Mouse (Mus musculus): ENCODE measurements around the gene Aff3. TPM values are rescaled to one million over a fixed set of nuclear protein-coding genes. Genes with fewer than 3 reads are reported as not detected.
A peak's percentile ranks its signal among the peaks of the same experiment; 100 is the strongest.

The Aff3 gene
- total RNA-seq, 2 experiments from 2014 or later: 3.7 to 4.6 TPM

DNA sequence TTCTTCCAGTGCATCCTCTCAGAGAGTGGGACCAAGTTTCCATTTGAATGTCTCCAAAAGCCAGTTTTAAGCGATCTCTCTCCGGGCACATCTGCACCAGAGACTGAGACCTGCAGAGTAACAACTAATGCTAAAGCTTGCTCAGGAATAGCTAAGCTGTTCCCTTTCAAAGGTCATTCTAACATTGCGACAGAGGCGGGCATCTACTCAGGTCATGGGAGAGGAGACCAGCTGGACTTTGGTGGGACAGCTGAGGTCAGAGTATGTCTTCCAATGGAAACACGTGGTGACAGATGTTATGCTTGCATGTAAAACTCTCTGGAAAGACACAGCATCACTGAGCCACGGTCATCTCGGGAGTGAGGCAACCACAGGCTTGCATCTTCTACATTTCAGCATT lies 488.7 kb downstream of the Aff3 start:
- no peak for DNase-seq

DNA sequence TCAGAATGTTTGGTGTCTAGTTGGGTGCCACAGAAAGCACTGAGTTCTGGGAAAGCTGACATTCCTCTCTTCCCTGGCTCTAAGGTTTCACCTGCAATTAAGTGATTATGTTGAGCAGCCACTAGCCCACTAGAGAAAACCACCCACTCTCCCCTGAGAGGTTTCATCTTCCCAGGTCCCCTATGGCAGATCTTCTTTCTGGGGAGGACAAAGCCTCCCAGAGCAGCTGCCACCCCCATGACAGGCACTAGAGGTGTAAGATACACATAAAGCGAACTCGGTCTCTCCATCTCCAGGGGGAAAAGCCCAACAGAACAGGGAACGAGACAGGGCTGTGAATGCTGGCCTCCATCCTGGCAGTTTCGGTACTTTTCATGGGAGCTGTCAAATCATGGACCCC lies 492.9 kb downstream of the Aff3 start:
- DNase-seq: no peak

DNA sequence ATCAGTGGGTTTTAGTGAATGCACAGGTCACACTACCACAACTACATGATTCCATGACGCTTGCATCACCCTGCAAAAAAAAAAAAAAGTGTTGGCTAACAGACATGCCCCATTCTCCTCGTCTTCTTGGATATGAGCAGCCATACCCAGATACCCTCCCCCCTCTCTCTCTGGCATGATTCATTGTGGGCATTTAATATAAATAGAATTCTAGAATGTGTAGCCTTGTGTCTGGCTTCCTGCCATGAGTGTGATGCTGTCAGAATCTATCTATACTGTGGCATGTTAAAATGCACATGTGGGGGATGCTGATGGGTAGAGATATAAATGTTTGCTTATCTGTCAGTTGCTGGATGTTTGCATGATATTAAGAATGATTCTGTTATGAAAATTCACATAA lies 499.1 kb downstream of the Aff3 start:
- no peak for DNase-seq

DNA sequence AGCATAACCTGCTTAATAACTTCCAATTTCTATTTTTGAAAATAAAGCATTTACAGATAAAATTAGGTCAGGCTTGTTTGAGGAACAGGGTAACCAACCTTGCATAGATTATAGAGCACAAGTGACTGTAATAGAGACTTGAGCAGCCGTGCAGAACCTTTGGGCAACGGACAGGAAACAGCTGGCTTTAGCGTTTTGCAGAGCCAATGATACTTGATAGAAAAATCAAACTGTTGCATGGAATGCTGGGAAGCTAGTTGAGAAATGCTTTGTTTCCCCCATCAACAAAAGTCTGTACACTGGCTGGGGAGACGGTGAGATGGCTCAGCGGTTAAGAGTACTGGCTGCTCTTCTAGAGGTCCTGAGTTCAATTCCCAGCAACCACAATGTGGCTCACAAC lies 514.7 kb downstream of the Aff3 start:
- no peak for DNase-seq

DNA sequence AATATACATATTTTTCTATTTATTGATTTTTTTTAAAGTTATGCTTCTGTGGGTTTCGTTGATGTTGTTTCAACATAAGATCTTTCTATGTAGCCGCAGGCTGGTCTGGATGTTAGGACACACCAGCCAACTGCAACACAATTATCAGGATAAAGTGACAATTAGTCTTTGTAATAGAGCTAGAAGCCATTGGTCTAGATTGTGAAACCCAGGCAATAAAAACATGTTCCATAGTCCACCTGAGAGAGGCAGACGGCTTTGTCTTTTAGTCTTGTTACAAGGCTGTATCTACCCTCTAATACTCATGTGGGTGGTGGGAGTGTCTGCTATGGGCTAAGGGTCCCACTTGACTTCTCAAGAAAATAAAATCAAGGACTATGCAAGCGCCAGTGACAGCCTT lies 518.7 kb downstream of the Aff3 start:
- no peak for DNase-seq

DNA sequence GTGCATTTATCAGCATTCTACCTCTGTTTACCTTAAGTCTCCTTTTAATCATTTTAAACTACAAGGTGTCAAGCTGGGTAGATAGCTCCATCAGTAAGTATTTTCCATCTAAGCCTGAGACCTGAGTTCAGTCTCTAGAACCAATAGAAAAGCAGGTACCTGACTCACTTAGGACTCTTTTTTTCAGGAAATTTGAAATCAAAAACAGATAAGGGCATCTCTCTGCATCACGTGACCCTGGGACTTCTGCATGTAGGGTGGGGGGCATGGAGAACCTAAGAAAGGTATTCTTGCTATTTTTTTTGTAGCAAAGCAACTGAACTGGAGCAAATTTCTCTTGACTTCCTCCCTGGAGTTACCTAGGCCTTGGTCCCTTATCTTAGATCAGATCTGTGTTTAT lies 523.4 kb downstream of the Aff3 start:
- DNase-seq: no peak

DNA sequence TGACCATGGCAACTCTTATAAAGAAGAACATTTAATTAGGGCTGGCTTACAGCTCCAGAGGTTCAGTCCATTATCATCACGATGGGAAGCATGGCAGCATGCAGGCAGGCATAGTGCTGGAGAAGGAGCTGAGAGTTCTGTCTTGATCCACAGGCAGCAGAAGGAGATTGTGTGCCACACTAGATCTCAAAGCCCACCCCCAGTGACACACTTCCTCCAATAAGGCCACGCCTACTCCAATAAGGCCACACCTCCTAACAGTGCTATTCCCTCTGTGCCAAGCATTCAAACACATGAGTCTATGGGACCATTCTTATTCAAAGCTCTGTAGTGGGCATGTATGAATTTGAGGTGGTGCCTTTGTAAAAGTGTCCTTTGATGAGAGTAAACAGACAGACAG lies 523.8 kb downstream of the Aff3 start:
- no peak for DNase-seq

DNA sequence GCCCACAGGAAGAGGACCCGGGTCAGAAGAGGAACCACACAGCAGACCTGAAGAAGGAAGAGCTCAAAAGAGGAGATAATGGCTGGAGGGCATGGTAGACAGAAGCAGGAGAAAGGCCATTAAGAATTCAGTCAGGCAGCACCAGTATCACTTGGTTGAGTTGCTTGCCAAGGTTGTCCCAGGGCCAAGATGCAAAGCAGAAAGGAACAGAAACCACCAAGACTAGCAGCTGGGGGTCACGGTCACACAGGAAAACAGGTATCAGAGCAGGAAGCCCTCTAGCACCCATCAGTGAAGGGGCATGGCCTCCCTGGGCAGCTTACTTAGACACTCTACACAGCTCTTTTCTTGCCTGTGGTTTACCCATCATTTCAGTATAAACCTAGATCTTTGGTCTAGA lies 525.4 kb downstream of the Aff3 start:
- DNase-seq: no peak

DNA sequence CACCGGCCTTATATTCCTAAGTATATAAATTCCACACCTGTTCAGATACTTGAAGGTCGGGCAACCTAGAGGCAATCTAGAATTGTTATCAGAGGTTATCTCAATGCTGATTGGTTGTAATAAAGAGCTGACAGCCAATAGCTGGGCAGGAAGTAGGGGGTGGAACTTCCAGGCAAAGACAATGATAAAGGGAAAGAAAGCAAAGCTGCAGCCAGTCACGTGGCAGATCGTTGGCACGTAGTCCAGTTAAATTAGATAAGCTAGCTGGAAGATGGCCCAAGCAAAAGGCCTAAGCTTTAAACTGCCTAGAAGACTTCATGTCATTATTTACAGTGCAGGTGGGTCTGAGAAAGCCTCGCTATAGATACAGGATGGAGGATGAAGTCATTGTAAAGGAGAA lies 531.8 kb downstream of the Aff3 start:
- DNase-seq: peak; percentile 9 to 12

DNA sequence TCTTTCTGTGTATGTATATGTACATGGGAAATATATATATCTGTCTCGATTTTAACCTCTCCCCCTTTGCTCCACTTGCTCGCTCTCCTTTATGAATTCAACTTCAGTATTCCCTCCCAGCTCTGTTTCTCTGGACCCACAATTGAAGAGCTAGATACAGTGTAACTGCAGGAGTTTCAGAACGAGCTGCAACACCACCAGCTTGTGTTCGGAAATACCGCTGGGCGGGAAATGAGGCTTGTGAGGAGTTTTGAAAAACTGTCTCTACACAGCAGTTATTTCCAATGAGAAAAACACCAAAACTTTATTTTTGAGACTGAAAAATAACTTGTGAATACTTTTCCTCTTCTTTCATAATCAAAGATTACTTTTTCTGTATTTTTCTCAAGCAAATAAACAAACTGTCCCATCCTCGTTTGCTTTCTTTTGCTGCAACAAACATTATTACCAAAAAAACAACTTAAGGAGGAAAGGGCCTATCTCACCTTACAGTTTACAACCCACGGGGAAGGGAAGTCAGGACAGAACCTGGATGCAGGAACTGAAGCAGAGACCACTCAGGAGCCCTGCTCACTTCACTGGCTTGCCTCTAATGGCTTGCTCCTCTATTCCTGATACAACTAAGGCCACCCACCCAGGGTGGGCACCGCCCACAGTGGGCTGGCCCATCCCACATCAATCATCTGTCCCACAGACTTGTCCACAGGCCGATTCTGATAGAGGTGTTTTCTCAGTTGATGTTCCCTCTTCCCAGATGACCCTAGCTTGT lies 533.9 kb downstream of the Aff3 start:
- DNase-seq: peak in 1 of 2 experiments; percentile 4

DNA sequence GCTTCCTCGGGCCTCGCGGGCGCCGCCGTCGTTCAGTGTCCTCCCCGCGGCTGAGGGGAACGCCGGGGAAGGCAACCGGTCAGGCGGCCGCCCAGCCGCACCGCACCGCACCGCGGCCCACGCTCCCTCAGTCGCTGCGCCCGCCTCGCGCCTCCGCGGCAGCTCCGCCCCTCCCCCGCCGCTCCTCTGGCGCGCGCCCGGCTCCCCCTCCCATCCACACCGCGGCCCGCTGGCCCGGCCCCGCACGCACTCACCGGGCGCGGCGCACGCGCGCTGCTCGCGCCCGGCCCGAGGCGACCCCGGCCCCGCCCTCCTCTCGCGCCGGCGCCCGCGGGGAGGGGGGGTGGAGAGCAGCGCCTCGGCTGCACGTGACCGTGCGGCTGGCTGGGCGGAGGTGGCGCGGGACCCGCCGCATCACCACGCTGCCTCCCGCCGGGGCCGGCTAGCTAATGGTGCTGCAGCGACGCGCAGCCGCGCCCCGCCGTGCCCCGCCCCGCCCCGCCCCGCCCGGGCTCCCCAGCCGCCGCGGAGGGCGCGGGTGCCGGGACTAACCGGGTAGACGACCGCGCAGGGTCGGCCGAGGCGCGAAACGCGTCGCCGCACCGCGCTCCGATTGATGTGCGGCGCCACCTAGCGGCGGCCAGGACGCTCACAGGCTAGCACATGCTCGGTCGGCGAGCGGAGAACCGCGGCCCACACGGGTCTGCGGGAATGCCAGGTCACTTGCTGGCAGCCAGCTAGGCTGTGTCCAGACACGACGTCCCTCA lies 535.1 kb downstream of the Aff3 start, which contains the start of gene Rev1:
Gene Rev1, minus strand, starts transcription at position 301 of the 767 bp plus-strand sequence.
- peak; percentile 94 to 98 for DNase-seq

DNA sequence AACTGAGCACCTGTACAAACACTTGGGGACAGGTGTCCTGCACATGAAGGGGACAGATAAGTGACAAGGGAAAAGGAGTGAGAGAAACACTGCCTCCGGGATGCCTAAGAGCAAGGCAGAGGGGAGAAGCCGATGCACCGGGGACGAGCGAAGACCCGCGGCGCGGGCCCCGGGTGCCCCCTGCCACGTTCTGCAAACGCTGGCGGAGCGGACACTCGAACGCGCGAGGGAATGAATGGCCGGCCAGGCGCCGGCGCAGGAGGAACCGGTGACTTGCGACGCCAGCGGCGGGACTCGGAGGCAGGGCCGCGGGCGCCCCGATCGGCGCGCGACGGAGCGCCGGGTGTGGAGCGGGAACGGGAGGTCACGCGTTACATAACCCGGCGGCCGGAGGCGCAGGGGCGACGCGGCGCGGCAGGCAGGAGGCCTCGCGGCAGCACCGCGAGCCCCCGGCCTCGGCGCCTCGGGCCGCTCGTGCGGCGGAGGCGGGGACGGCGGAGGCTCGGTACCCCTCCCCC lies 535.8 kb downstream of the Aff3 start:
- peak; percentile 72 to 81 for DNase-seq

Other genes starting within 250 kb of the Aff3 start
- 1 to 10 TPM; 4.7 to 5.1 TPM for gene Lonrf2, start 171.8 kb upstream of the Aff3 start, total RNA-seq (2021)
- gene Chst10, start 233.2 kb upstream of the Aff3 start, total RNA-seq (2021): 1 to 10 TPM; 1.3 to 1.5 TPM